In genomic region chr16:84835441-84835822, GRCm38 (mm10) we compare ENCODE assay signal across 8 mouse cellular contexts. TPM values are rescaled to one million over a fixed set of nuclear protein-coding genes. Genes with fewer than 3 reads are reported as not detected.
DNase-seq lines count a peak whose midpoint lies in the region; ATAC-seq lines count a peak whose summit lies in the region.

Atp5j (minus strand) TSS chr16:84835625.

- ATAC-seq in inflammation-experienced regulatory T-cells, adult 6 months, result peak; percentile 30

- peak; percentile 81 for DNase-seq in adrenal gland, adult 8-10 months
- DNase-seq in embryo, embryonic 11 days, result peak; percentile 86
- DNase-seq in gastrocnemius, postnatal 25 days, result peak; percentile 88
- DNase-seq in left cerebral cortex, adult 8-10 months (ENCODE audit: low spot score in 2 of 2), result peak; percentile 67 to 86
- peak; percentile 84 for DNase-seq in right cerebral cortex, postnatal 14 days
- DNase-seq in c-Kit-positive CD71-positive TER-119-positive erythroid progenitor cells, embryonic 14.5 days (ENCODE audit: low spot score), result no peak

- peak within 1 kb of the TSS; percentile 86 for H3K4me3 ChIP-seq in macrophage (ENCODE audit: inconsistent target)

- peak within 1 kb of the TSS; percentile 89 for H3K27ac ChIP-seq in macrophage

- 3% methylated on average over 35 of the region's 57 CpGs for WGBS in macrophage (ENCODE audit: missing documents)

- peaks cover 76% of the 10 kb centered on the region for H3K79me2 ChIP-seq in macrophage (ENCODE audit: inconsistent target)

- peaks cover 19% of the 10 kb centered on the region for H3K36me3 ChIP-seq in macrophage (ENCODE audit: inconsistent target)

RNA-seq across cellular contexts. Expression of gene Atp5j, which starts in this region (rescaled TPM):
- total RNA-seq in adrenal gland, adult 8-10 months (2022), result 100 to 1,000 TPM; 360 to 502 (median 410) TPM
- 1,000 to 10,000 TPM; 1,096 to 1,119 TPM for total RNA-seq in gastrocnemius, postnatal 25 days (2021)
- polyA plus RNA-seq in inflammation-experienced regulatory T-cells, adult 6 months (2017; shearing (Covaris generic)), result 100 to 1,000 TPM; 434 to 717 (median 501) TPM
- 100 to 1,000 TPM; 299 to 394 (median 366) TPM for total RNA-seq in left cerebral cortex, adult 8-10 months (2022)
- 100 to 1,000 TPM in 8 of 26 experiments, 10 to 100 TPM in 18; 51.7 to 143 (median 87.4) TPM for total RNA-seq in macrophage (2018; cell fraction: chromatin; rRNA removed)
- total RNA-seq in macrophage (2018; cell fraction: cytosol; rRNA removed), result 100 to 1,000 TPM; 175 to 247 (median 219) TPM
- 100 to 1,000 TPM in 5 of 26 experiments, 10 to 100 TPM in 21; 39.9 to 109 (median 81.3) TPM for total RNA-seq in macrophage (2018; cell fraction: nucleus; rRNA removed)
- polyA plus RNA-seq in macrophage (2018), result 170 to 248 TPM (median 201 TPM) in 3 replicates
